Mouse (Mus musculus) CD4-positive helper T cell, adult 2 months (primary cell): Measurements from ENCODE around the gene Tmem53.

Experiments
- DNase-seq: peaks from one replicate; pipeline ENCODE4 v3.0.0-alpha.2; 2012; ENCODE audit warnings: low read depth, missing footprints, low spot score

The Tmem53 gene

DNA sequence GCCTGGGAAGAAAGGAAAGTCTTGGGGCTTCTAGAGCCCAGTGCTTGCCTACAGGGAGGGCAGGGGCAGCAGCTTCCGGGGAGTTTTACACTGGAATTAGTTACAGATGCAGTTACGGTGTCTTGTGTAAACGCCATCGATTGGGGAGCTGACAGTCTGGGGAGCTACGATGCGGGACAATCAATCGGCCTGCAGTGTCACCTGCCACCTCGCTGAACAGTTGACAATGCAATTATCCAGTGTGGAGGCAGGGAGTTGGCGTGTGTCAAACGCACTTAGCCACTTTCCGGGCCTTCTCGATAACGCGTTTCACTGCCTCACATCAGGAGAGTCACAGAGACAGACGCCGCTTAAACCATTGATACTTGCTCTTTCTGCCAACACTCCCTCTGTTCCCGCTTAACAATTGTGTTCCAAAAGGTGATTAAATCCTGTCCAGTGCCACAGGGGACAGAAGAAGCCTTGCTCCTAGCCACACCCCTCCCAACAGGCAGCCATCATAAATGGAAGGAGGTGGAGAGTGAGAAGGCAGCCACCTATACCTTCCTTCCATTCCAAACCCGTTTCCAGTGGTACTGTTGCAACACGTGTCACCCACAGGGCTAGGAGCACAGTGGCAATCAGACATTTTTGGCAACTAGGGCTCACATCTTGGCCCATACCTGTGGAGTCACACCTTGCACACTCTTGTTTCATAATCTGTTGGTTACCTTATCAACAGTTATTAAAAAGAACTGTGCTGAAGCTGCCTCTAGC lies 29.5 kb downstream of the Tmem53 start:
- no peak for DNase-seq

DNA sequence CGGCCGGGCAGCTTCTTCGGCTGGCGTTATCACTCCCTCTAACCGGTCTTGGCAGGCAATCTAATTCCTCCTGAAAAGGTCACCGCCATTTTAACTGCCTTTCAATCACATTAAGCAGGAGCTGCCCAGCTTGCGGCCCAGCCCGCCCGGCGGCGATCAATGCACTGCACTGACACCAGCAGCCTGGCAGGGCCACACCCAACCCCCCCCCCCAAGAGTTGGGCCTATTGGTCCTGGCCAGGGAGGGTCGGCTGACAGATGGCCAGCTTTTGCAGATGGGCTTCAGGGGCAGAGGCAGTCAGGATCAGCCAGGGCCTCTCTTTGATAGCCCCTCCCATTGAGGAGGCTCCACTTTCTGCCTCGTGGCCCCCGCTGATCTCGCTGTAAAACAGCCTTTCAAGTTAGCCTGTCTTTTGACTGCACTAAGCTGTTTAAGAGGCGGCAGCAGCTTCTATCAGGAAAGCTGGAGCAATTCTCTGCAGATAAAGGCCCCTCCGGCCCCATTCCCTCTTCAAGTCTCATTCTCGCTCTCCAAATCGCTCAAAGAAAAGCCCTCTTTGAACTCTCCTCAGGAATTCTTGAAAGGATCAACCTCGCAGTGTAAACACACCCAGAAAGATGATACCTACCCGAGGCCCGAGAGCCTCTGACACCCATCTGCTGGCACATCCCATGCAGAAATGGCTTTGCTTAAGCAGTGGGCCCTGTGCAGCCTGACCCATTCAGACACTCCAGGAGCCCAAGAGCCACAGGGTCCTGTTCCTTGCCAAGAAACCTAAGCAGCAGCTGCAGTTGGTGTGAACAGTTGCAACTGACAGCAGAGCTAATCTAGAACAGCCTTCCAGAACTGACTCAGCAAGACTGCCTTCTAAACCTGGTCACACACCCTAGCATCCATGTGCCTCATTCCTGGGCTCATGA lies 31.8 kb downstream of the Tmem53 start:
- no peak for DNase-seq

DNA sequence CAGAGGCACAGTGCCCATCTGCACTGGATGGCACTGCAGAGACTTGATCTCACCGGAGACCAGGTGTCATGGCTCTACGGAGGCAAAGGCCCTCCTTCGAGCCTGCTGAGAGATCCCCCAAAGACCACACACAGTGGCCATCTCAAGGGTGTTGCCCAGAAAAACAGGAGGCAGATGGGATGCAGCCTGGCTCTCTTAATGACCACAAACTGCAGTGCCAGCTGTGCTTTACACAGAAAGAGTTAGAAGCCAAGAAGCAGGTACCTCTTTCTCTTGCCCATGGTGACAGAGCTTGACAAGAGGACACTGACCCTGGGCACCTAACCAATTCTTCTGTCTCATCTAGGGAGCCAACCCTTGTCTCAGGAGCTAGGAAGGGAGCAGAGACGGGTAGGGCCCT lies 32.6 kb downstream of the Tmem53 start:
- no peak for DNase-seq

DNA sequence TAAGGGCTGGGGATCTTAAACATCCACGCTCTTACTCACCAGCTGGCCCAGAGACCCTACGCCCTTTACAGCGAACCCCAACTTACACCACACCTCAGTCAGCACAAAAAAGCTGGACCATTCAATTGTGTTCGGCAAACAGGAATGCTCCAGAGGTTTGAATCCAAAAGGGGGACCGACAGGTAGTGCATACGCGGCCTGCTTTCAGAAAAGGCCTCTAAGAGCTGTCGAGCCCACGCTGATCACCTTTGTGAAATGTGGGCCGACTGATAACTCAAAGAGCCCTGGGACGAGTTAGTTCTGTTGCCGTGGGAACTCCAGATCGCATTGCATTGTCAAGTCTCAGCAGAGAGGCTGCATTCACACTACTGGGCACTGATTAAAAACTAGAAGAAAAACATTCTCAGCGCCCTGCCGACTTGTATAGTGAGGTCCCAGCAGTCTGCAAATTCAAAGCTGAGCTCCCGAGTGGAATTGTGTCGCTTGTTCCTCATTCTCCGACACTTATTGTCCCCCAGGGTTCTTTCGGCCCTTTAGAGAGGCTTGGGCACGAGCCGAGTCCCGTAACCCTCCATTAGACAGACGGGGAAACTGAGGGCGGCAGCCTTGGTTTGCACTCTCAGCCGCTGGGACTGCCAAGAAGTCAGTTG lies 36.7 kb downstream of the Tmem53 start:
- no peak for DNase-seq

GRCm38 (mm10) chr4:117288927-117289801 lies 37.4 kb downstream of the Tmem53 start:
- peak; percentile 85 for DNase-seq

DNA sequence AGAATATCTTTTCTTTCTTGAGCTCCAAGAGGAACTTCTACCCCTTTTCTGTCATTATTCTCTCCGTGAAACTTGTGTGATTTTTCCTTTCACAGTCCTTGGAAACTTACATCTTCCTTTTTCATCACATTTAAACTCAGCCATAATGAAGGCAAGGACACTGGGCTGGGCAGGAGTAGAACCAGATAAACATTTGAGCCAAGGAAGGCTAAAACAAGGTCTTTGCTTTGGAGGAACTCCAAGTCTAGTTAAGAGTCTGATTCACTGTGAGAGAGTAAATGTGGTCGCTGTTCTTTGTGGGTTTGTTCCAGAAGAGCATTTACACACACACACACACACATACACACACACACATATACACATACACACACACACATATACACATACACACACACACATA lies 39.9 kb downstream of the Tmem53 start:
- DNase-seq = no peak

GRCm38 (mm10) chr4:117296849-117297593 lies 45.3 kb downstream of the Tmem53 start:
- no peak for DNase-seq

DNA sequence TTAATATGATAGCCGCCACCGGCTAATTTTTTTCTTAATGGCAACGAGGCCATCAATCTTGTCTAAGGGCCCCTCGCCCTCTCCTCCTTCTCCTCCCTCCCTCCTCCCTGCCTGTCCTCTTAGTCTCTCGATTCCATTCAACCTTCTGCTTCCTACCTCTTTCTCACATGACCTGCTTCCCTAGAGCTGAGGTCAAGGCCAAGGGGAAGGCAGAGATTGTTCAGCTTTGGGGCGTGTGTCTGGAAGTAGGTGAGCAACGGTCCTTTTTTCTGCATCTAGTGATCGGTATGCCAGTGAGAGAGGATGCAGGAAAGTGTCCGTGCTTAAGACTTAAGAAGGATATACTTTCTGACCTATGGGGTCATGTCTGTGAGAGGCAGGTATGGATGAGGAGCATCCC lies 46.1 kb downstream of the Tmem53 start:
- DNase-seq = no peak

DNA sequence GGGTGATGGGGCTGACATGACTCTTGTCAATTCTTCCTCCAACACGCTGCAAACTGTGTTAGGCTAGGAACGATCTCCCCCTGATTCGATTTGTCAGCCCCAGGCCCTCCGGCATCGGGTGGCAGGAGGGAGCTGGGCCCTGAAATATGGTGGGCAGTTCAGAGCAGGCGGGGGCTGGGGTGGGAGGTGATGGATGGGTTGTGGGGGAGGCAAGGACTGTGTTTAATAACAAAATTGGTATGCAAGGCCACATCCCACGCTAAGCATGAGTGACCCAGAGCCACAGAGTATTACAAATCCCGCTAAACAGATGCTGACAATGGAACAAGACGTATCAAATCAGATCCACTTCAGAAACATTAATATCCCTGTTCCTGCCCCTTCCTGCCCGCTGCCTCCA lies 48.2 kb downstream of the Tmem53 start:
- DNase-seq = no peak

DNA sequence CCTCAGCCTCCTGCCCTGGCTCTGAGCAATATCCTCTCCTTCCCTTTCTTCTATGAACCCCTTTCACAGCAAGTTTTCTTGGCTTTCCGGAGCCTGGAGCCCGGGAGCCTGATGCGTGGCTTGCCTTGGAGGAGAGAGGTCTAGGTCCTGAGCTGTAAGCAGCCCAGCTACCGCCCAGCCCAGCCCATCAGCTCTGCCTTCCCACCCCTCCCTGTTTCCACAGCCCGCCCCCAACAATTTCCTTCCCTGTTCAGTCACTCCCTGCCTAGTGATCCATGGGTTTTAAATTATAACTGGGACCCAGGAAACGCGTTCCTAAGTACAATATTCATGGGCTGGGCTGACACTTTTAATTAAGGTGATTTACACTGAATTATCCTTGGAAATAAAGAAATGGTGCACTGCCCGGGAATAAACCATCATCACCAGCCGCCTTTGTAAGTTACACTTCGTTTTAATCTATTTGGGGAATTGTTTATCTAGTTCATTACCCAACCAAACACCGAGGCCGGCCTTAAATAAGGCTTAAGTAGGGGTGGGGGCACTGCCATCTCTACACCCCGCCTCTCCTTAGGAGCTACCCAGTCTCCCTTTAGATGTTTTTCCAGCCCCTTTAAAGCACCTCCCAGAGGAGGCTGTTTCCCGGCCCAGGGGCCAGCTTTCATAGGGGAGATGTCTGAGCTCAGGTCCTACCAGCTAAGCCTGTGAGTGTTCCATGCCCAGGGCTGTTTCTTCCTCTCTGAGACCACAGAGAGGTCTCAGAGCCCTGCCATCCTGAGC lies 50.5 kb downstream of the Tmem53 start:
- DNase-seq = no peak

- no peak for DNase-seq
These were observed 52.0 kb downstream of the Tmem53 start for GRCm38 (mm10) chr4:117303581-117304238.

GRCm38 (mm10) chr4:117304239-117305025 lies 52.7 kb downstream of the Tmem53 start:
- no peak for DNase-seq

DNA sequence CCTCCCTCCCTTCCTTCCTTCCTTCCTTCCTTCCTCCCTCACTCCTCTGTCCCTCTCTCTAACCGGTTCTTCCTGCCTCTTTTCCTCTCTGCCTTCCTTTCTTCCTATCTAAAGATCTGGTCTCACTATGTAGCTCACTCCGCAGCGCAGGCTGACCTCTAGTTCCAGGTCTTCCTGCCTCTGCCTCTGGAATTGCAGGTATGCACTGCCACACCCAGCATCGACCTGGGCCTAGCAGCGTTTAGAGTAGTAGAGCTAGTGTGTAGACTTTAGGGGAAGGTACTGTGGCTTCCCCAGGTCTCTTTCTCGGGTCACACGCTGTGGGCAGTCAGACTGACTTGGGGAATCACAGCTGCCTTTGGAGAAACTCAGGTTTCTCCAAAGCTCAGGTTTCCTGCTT lies 53.7 kb downstream of the Tmem53 start:
- no peak for DNase-seq

GRCm38 (mm10) chr4:117307270-117307669 lies 55.5 kb downstream of the Tmem53 start:
- DNase-seq = no peak

DNA sequence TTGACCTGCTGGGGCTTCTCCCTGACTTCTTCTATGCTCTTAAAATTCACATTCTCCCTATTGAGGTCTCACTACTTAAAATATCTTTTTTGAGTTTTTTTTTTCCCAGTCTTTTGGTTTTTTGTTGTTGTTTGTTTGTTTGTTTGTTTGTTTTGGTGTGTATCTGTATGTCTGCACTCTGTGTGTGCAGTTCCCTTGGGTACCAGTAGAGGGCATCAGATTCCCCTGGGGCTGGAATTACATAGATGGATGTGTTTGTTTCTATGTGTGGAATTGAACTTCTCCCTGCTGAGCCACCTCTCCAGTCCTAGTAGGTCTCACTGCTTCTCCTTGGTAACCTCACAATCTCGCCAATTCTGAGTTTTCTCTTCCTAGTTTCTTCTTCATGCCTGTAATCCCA lies 57.7 kb downstream of the Tmem53 start:
- no peak for DNase-seq

- no peak for DNase-seq
These were observed 60.1 kb downstream of the Tmem53 start for GRCm38 (mm10) chr4:117311891-117312290.

DNA sequence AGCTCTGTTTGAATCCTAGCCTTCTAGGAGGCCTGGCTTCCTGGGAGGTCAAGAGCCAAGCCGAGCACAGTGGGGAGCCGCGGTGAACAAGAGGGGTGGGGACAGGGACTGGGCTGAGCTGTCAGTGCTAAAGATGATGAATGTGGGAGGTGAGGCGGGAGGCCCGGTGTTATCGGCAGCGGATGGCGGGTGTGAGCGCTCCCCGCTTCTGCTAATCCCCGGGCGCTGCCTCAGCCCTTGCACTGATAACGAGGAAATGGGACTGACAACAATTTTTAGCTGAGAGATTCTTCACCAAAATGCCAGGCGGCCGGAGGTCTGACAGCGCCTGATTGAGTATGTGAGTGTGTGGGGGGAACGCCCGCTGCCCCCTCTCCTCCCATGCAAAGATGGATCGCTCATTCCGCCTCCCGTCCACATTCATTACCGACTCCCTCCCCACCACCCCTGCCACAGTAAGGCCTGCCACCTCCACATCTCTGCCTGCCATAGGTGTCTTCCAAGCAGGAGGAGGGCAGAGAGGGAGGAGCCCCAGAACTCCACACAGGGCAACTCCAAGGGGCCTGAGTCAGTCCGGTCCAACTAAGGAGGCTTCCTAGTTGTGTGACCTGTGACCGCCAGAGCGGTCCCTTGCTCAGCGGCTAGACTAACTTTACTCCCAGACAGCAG lies 60.8 kb downstream of the Tmem53 start:
- DNase-seq = no peak

GRCm38 (mm10) chr4:117313085-117313424 lies 61.3 kb downstream of the Tmem53 start:
- no peak for DNase-seq
